8 mouse cellular contexts compared by ENCODE assay signal in genomic region chr7:25376556-25376955, GRCm38 (mm10). TPM values are rescaled to one million over a fixed set of nuclear protein-coding genes. Genes with fewer than 3 reads are reported as not detected.
DNase-seq lines count a peak whose midpoint lies in the region; ATAC-seq lines count a peak whose summit lies in the region.

No protein-coding gene starts in this region.

- peak overlapping the region; percentile 46 for H3K4me2 ChIP-seq in forebrain, embryonic 15.5 days (replicated peaks)
- peak overlapping the region; percentile 47 for H3K4me2 ChIP-seq in liver, embryonic 16.5 days (ENCODE audit: low read depth, low read length)

- peaks cover 8% of the 10 kb centered on the region for H3K36me3 ChIP-seq in forebrain, embryonic 15.5 days
- no peaks in the 10 kb centered on the region for H3K36me3 ChIP-seq in liver, embryonic 16.5 days (ENCODE audit: control insufficient read depth, insufficient read depth)

- H3K4me1 ChIP-seq in forebrain, embryonic 15.5 days: peaks cover 9% of the 10 kb centered on the region
- peaks cover 18% of the 10 kb centered on the region for H3K4me1 ChIP-seq in liver, embryonic 16.5 days (ENCODE audit: control insufficient read depth, low read depth, low read length)

- no peak overlapping the region for H3K27ac ChIP-seq in forebrain, embryonic 15.5 days (replicated peaks)
- no peak overlapping the region for H3K27ac ChIP-seq in liver, embryonic 16.5 days (ENCODE audit: low read length)

- 4% methylated on average over 17 of the region's 17 CpGs for WGBS in forebrain, embryonic 15.5 days
- 5% methylated on average over 17 of the region's 17 CpGs for WGBS in liver, embryonic 16.5 days (ENCODE audit: insufficient replicate concordance)

- H3K4me3 ChIP-seq in forebrain, embryonic 15.5 days: peak overlapping the region; percentile 36
- peak overlapping the region; percentile 35 for H3K4me3 ChIP-seq in liver, embryonic 16.5 days (ENCODE audit: low read depth, low read length)

- no peaks in the 10 kb centered on the region for H3K9me3 ChIP-seq in forebrain, embryonic 15.5 days
- H3K9me3 ChIP-seq in liver, embryonic 16.5 days (replicated peaks; ENCODE audit: control insufficient read depth, low read length): no peaks in the 10 kb centered on the region

- peak; percentile 34; the same call in 1 of the 2 replicates for ATAC-seq in forebrain, embryonic 15.5 days (replicated peaks)
- peak; percentile 45 for ATAC-seq in liver, embryonic 16.5 days (ENCODE audit: low read depth)
- no peak for ATAC-seq in activated CD4-positive, CD25-positive, alpha-beta regulatory T cell, adult 4 months

- peak overlapping the region; percentile 5; the same call in 1 of the 2 replicates for H3K9ac ChIP-seq in forebrain, embryonic 15.5 days (replicated peaks)
- no peak overlapping the region for H3K9ac ChIP-seq in liver, embryonic 16.5 days (ENCODE audit: low read depth, low read length)

- no peaks in the 10 kb centered on the region for H3K27me3 ChIP-seq in forebrain, embryonic 15.5 days
- no peaks in the 10 kb centered on the region for H3K27me3 ChIP-seq in liver, embryonic 16.5 days (ENCODE audit: control insufficient read depth, insufficient read depth, low read depth, low read length)

- peak; percentile 88 for DNase-seq in MEL-GATA-1-ER (ENCODE audit: extremely low read depth, low read depth)
- peak; percentile 95 for DNase-seq in cerebellum, adult 11-12 months
- peak; percentile 80 for DNase-seq in heart, postnatal 25 days (ENCODE audit: low spot score)
- peak; percentile 82 to 97 for DNase-seq in layer of hippocampus, adult 18-20 months (ENCODE audit: low spot score in 2 of 2)
- DNase-seq in ovary, adult 18-20 months (ENCODE audit: low spot score): peak; percentile 80

- intact Hi-C loops in heart, postnatal 25 days (cut with DNase I): loop anchor here (5.0 kb wide), 1 partner anchor 59 kb away; the partner anchor contains the start of gene Megf8

RNA-seq across cellular contexts. Expression of gene Cnfn, which starts 7.0 kb away (rescaled TPM):
- polyA plus RNA-seq in forebrain, embryonic 15.5 days (2015; fragmentation: Nextera tagmentation; extraction: Ambion mirVana): not detected in 2 replicates
- not detected for total RNA-seq in heart, postnatal 25 days (2021)
- total RNA-seq in layer of hippocampus, adult 18-20 months (2021): not detected
- not detected in 2 replicates for polyA plus RNA-seq in liver, embryonic 16.5 days (2015; fragmentation: Nextera tagmentation; extraction: Ambion mirVana)
- not detected for polyA plus RNA-seq in activated CD4-positive, CD25-positive, alpha-beta regulatory T cell, adult 4 months (2017; shearing (Covaris generic))

RNA-seq across cellular contexts. Expression of gene Lipe, which starts 22.0 kb away (rescaled TPM):
- polyA plus RNA-seq in forebrain, embryonic 15.5 days (2015; fragmentation: Nextera tagmentation; extraction: Ambion mirVana): 15.4 and 16.1 TPM in 2 replicates
- total RNA-seq in heart, postnatal 25 days (2021): 10 to 100 TPM; 40.5 to 41.5 TPM
- total RNA-seq in layer of hippocampus, adult 18-20 months (2021): 10 to 100 TPM in 1 of 2 experiments, 1 to 10 TPM in 1; 9.4 to 11.0 TPM
- 3.4 and 3.8 TPM in 2 replicates for polyA plus RNA-seq in liver, embryonic 16.5 days (2015; fragmentation: Nextera tagmentation; extraction: Ambion mirVana)
- polyA plus RNA-seq in activated CD4-positive, CD25-positive, alpha-beta regulatory T cell, adult 4 months (2017; shearing (Covaris generic)): 10 to 100 TPM in 1 of 2 experiments, 1 to 10 TPM in 1; 8.5 to 10.7 TPM

RNA-seq across cellular contexts. Expression of gene Cxcl17, which starts 36.1 kb away (rescaled TPM):
- 0.39 and 0.60 TPM in 2 replicates for polyA plus RNA-seq in forebrain, embryonic 15.5 days (2015; fragmentation: Nextera tagmentation; extraction: Ambion mirVana)
- not detected for total RNA-seq in heart, postnatal 25 days (2021)
- total RNA-seq in layer of hippocampus, adult 18-20 months (2021): not detected
- polyA plus RNA-seq in liver, embryonic 16.5 days (2015; fragmentation: Nextera tagmentation; extraction: Ambion mirVana): 0.15 TPM in 1 of 2 replicates, not detected in the other
- not detected for polyA plus RNA-seq in activated CD4-positive, CD25-positive, alpha-beta regulatory T cell, adult 4 months (2017; shearing (Covaris generic))

RNA-seq across cellular contexts. Expression of gene Megf8, which starts 59.6 kb away (rescaled TPM):
- polyA plus RNA-seq in forebrain, embryonic 15.5 days (2015; fragmentation: Nextera tagmentation; extraction: Ambion mirVana): 22.3 and 23.3 TPM in 2 replicates
- 10 to 100 TPM; 25.1 to 26.6 TPM for total RNA-seq in heart, postnatal 25 days (2021)
- 10 to 100 TPM; 99.1 to 99.9 TPM for total RNA-seq in layer of hippocampus, adult 18-20 months (2021)
- 0.78 and 0.90 TPM in 2 replicates for polyA plus RNA-seq in liver, embryonic 16.5 days (2015; fragmentation: Nextera tagmentation; extraction: Ambion mirVana)
- polyA plus RNA-seq in activated CD4-positive, CD25-positive, alpha-beta regulatory T cell, adult 4 months (2017; shearing (Covaris generic)): under 1 TPM in 1 of 2 experiments, not detected in 1; 0.03 TPM
